Mouse (Mus musculus): ENCODE measurements around the gene Frs2. TPM values are rescaled to one million over a fixed set of nuclear protein-coding genes. Genes with fewer than 3 reads are reported as not detected.
A peak's percentile ranks its signal among the peaks of the same experiment; 100 is the strongest.

The Frs2 gene
- polyA plus RNA-seq (2014; fragmentation: Nextera tagmentation; extraction: Ambion mirVana) = 32.7 and 33.9 TPM in 2 replicates

DNA sequence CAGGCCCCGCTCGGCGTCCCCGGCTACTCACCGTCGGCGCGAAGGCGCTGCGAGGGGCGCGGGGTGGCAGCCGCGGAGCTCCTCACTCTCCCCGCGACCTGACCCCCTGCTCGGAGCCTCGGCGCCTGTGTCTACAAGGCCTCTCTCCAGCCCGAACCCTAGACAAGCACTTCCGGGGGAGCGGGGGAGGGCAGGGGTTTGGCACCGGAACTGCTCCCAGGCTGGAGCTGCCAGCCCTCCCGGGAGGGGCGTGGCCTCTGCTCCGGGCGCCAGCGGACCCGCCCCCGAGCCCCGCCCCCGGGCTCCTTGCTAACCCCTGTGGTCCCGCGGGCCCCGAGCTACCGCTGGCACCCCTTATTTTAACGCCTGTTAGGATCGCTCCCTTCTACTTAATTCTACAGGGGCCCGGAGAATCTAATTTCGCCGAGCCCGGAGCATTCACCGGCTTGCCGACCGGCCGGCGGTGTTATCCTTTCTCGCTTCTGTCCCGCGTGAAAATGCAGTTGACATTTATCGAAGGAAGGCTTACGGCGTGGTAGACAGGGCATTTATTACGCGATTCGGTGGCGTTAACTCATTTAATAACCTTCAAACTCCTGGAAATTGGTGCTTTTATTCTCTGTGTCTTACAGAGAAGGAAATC is at the start of gene Frs2:
TSS of gene Frs2 (minus strand) at position 174 of the 643 bp plus-strand sequence.
- WGBS = under 1% methylated on average over 54 of the region's 57 CpGs
- Histone ChIP-seq H3K36me3 (ENCODE audit: control insufficient read depth, insufficient read depth, low read length) (no peaks in the 10 kb centered on the region), H3K27me3 (ENCODE audit: control insufficient read depth, insufficient read depth, low read length) (no peaks in the 10 kb centered on the region), H3K4me2 (ENCODE audit: low read depth) (peak within 1 kb of the TSS; percentile 70), H3K4me1 (ENCODE audit: control insufficient read depth, insufficient read depth, low read length) (peaks cover 2% of the 10 kb centered on the region; the same call in 1 of the 2 replicates), H3K4me3 (ENCODE audit: low read depth, low read length) (peak within 1 kb of the TSS; percentile 99), H3K9ac (ENCODE audit: low read length) (peak within 1 kb of the TSS; percentile 92), H3K9me3 (ENCODE audit: control insufficient read depth, low read length) (no peaks in the 10 kb centered on the region), H3K27ac (ENCODE audit: low read depth, low read length) (peak within 1 kb of the TSS; percentile 89)
- peak; percentile 97 for DNase-seq (ENCODE audit: low spot score)
- peak; percentile 98 for ATAC-seq (ENCODE audit: insufficient read depth, low FRiP score, low TSS enrichment)

DNA sequence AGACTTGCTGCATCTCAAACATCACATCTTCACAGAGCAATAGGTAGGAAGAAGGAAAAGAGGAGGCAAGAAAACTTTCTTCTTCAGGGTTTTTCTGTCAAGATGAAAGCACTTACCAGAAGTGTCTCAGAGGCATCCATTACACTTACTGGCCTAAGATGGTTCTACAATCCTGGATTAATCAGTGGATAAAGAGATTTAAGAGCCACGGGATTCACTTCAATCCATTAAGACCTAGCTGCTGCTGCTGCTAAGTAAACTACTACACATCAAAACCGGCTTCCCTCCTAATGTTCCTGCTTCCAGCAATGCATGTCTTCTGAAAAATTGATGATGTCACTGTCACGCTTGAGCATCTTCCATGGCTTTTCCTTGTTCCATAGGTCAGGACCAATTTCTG is 48.4 kb upstream of the Frs2 start:
- Histone ChIP-seq H3K27ac (ENCODE audit: low read depth, low read length) (no peak overlapping the region), H3K9me3 (ENCODE audit: control insufficient read depth, low read length) (no peaks in the 10 kb centered on the region), H3K4me3 (ENCODE audit: low read depth, low read length) (no peak overlapping the region), H3K27me3 (ENCODE audit: control insufficient read depth, insufficient read depth, low read length) (no peaks in the 10 kb centered on the region), H3K36me3 (ENCODE audit: control insufficient read depth, insufficient read depth, low read length) (no peaks in the 10 kb centered on the region), H3K4me1 (ENCODE audit: control insufficient read depth, insufficient read depth, low read length) (no peaks in the 10 kb centered on the region), H3K9ac (ENCODE audit: low read length) (no peak overlapping the region), H3K4me2 (ENCODE audit: low read depth) (no peak overlapping the region)
- no peak for ATAC-seq (ENCODE audit: insufficient read depth, low FRiP score, low TSS enrichment)
- DNase-seq (ENCODE audit: low spot score) = no peak
- 88% methylated on average over 3 of the region's 3 CpGs for WGBS

DNA sequence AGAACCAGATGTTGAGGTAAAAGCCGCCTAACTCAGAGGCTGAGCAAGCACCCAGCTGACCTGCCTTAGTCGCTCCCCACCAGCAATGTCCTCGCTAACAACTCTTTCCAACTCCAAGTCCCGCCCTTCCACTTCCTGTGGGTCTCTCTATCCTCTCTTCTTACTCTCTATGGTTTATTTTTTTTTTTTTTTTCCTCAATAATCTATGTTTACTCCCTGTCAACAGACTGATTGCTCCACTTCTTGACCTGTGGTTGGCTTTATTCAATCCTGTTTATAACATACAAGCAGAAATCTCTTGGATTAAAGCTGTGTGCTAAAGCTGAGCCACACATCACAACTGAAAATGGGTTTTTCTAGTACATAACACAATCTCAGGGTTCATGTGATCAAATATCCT is 47.4 kb upstream of the Frs2 start:
- 93% methylated on average over 4 of the region's 4 CpGs for WGBS
- Histone ChIP-seq H3K27me3 (ENCODE audit: control insufficient read depth, insufficient read depth, low read length) (no peaks in the 10 kb centered on the region), H3K27ac (ENCODE audit: low read depth, low read length) (no peak overlapping the region), H3K9me3 (ENCODE audit: control insufficient read depth, low read length) (no peaks in the 10 kb centered on the region), H3K4me1 (ENCODE audit: control insufficient read depth, insufficient read depth, low read length) (no peaks in the 10 kb centered on the region), H3K9ac (ENCODE audit: low read length) (no peak overlapping the region), H3K4me3 (ENCODE audit: low read depth, low read length) (no peak overlapping the region), H3K4me2 (ENCODE audit: low read depth) (no peak overlapping the region), H3K36me3 (ENCODE audit: control insufficient read depth, insufficient read depth, low read length) (no peaks in the 10 kb centered on the region)
- DNase-seq (ENCODE audit: low spot score) (no peak), ATAC-seq (ENCODE audit: insufficient read depth, low FRiP score, low TSS enrichment) (no peak)

DNA sequence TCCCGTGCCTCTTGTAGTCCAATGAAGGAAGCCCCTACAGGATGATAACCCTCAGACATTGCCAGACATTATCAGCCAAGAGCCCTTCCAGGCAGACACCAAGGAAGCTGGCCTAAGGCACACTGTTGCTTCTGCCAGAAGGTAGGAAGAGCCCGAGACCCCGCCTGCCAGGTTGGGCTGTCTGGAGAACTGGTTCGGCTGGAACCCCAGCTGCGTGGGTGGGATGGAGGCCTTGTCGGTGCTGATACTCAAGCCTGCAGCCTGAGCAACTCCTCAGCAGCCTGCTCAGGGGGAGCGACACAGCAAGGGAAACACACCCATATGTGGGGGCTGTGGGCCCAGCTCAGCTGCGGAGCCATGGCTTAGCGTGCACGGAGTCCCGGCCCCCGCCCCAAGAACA is 46.7 kb upstream of the Frs2 start:
- Histone ChIP-seq H3K4me2 (ENCODE audit: low read depth) (no peak overlapping the region), H3K36me3 (ENCODE audit: control insufficient read depth, insufficient read depth, low read length) (no peaks in the 10 kb centered on the region), H3K4me3 (ENCODE audit: low read depth, low read length) (no peak overlapping the region), H3K9ac (ENCODE audit: low read length) (no peak overlapping the region), H3K9me3 (ENCODE audit: control insufficient read depth, low read length) (no peaks in the 10 kb centered on the region), H3K27ac (ENCODE audit: low read depth, low read length) (no peak overlapping the region), H3K27me3 (ENCODE audit: control insufficient read depth, insufficient read depth, low read length) (no peaks in the 10 kb centered on the region), H3K4me1 (ENCODE audit: control insufficient read depth, insufficient read depth, low read length) (no peaks in the 10 kb centered on the region)
- no peak for ATAC-seq (ENCODE audit: insufficient read depth, low FRiP score, low TSS enrichment)
- DNase-seq (ENCODE audit: low spot score) = no peak
- WGBS = 92% methylated on average over 12 of the region's 12 CpGs

DNA sequence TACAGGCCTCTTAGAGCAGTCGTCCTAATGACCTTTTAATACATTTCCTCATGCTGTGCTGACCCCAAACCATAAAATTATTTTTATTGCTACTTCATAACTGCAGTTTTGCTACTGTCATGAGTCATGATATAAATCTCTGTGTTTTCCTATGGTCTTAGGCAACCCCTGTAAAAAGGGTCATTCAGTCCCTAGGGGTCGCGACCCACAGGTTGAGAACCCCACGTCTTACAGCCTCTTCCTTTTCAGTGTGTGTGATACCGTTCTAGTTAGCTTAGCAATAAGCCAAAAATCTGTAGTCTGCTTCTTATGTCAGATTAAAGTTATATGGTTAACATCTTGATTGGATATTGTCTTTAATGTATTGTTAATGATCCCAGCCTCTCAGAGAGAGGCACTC is 45.0 kb upstream of the Frs2 start:
- ATAC-seq (ENCODE audit: insufficient read depth, low FRiP score, low TSS enrichment) (no peak), DNase-seq (ENCODE audit: low spot score) (no peak)
- Histone ChIP-seq H3K27me3 (ENCODE audit: control insufficient read depth, insufficient read depth, low read length) (no peaks in the 10 kb centered on the region), H3K9ac (ENCODE audit: low read length) (no peak overlapping the region), H3K4me2 (ENCODE audit: low read depth) (no peak overlapping the region), H3K36me3 (ENCODE audit: control insufficient read depth, insufficient read depth, low read length) (no peaks in the 10 kb centered on the region), H3K27ac (ENCODE audit: low read depth, low read length) (no peak overlapping the region), H3K4me1 (ENCODE audit: control insufficient read depth, insufficient read depth, low read length) (no peaks in the 10 kb centered on the region), H3K4me3 (ENCODE audit: low read depth, low read length) (no peak overlapping the region), H3K9me3 (ENCODE audit: control insufficient read depth, low read length) (no peaks in the 10 kb centered on the region)
- WGBS = 76% methylated on average over 5 of the region's 5 CpGs

DNA sequence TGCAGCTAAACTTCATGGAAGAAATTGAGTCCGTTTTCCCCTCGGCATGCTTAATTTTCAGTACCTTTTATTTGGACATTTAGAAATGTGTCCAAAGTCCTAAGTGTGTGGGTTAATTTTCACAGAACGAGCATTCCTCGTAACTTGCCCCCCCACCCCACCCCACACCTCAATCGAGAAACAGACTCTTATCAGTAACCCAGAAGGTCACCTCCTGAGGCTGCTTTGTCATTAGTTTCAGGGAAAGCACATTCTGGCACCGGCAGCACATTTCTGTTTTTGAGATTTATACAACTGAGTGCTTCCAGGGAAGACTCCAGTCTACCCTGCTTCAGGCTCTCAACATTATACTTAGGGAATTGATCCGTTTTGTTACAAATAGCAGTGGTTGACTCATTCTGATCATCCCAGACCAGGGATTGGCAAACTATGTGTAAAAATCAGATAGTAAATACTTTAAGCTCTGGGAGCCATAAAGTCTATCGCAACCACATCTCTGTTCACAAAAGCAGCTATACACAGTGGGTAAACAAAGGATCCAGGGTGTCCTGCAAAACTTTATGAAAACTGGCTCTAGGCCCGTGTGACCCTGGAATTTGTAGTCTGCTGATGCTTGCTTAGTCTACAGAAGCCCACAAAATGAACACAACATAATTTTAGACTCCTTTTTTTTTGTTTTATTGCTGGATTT is 37.2 kb upstream of the Frs2 start:
- Histone ChIP-seq H3K4me2 (ENCODE audit: low read depth) (no peak overlapping the region), H3K4me3 (ENCODE audit: low read depth, low read length) (no peak overlapping the region), H3K36me3 (ENCODE audit: control insufficient read depth, insufficient read depth, low read length) (no peaks in the 10 kb centered on the region), H3K9me3 (ENCODE audit: control insufficient read depth, low read length) (no peaks in the 10 kb centered on the region), H3K27ac (ENCODE audit: low read depth, low read length) (no peak overlapping the region), H3K9ac (ENCODE audit: low read length) (no peak overlapping the region), H3K4me1 (ENCODE audit: control insufficient read depth, insufficient read depth, low read length) (no peaks in the 10 kb centered on the region), H3K27me3 (ENCODE audit: control insufficient read depth, insufficient read depth, low read length) (no peaks in the 10 kb centered on the region)
- WGBS = 85% methylated on average over 9 of the region's 9 CpGs
- no peak for ATAC-seq (ENCODE audit: insufficient read depth, low FRiP score, low TSS enrichment)
- DNase-seq (ENCODE audit: low spot score) = no peak

DNA sequence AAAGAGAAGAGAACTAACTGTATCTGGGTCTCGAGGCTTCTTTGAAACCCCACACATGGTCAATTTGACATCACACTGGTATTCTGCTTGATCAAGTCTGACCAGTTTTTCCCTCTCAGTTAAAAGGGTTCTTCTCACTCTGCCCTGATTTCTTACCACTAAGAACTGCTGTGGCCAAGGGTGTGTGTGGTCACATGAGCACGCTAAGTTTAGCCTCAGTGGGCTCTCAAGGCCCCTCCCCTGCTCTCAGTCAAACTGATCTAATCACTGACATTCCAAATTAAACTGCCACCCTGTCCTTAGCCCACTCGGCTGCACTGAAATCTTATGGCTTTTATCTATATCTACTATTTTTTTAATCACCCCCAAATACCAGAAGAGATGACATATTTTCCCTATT is 32.8 kb upstream of the Frs2 start:
- no peak overlapping the region for H3K27ac ChIP-seq (ENCODE audit: low read depth, low read length)
- no peak for ATAC-seq (ENCODE audit: insufficient read depth, low FRiP score, low TSS enrichment)
- no peaks in the 10 kb centered on the region for H3K9me3 ChIP-seq (ENCODE audit: control insufficient read depth, low read length)
- H3K9ac ChIP-seq (ENCODE audit: low read length) = no peak overlapping the region
- H3K4me1 ChIP-seq (ENCODE audit: control insufficient read depth, insufficient read depth, low read length) = no peaks in the 10 kb centered on the region
- DNase-seq (ENCODE audit: low spot score) = no peak
- H3K27me3 ChIP-seq (ENCODE audit: control insufficient read depth, insufficient read depth, low read length) = no peaks in the 10 kb centered on the region
- H3K4me2 ChIP-seq (ENCODE audit: low read depth) = no peak overlapping the region
- H3K4me3 ChIP-seq (ENCODE audit: low read depth, low read length) = no peak overlapping the region
- no peaks in the 10 kb centered on the region for H3K36me3 ChIP-seq (ENCODE audit: control insufficient read depth, insufficient read depth, low read length)
- 58% methylated on average over 3 of the region's 3 CpGs for whole genome bisulfite sequencing

DNA sequence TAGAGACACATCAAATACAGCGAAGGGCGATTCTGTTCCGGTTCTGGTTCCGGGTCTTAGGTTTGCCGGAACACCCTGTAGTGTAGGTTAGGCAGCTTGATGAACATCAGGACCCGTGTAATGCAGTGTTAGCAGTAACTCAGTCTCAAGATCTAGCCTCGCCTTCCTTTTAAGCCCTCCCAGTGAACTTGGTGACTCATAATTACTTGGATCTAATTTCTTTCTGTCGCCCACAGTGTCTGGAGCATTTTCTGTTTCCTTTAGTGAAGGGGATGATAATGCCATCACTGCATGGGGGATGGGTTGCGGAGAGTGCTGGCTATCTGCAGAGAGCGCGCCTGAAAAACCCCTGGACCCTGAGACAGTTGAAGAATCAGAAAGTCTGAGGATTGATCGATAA is 26.3 kb upstream of the Frs2 start:
- no peak overlapping the region for H3K9ac ChIP-seq (ENCODE audit: low read length)
- H3K4me3 ChIP-seq (ENCODE audit: low read depth, low read length) = no peak overlapping the region
- H3K27ac ChIP-seq (ENCODE audit: low read depth, low read length) = no peak overlapping the region
- ATAC-seq (ENCODE audit: insufficient read depth, low FRiP score, low TSS enrichment) (no peak), DNase-seq (ENCODE audit: low spot score) (no peak)
- 70% methylated on average over 12 of the region's 12 CpGs for WGBS
- no peaks in the 10 kb centered on the region for H3K4me1 ChIP-seq (ENCODE audit: control insufficient read depth, insufficient read depth, low read length)
- no peaks in the 10 kb centered on the region for H3K9me3 ChIP-seq (ENCODE audit: control insufficient read depth, low read length)
- H3K4me2 ChIP-seq (ENCODE audit: low read depth) = no peak overlapping the region
- no peaks in the 10 kb centered on the region for H3K27me3 ChIP-seq (ENCODE audit: control insufficient read depth, insufficient read depth, low read length)
- no peaks in the 10 kb centered on the region for H3K36me3 ChIP-seq (ENCODE audit: control insufficient read depth, insufficient read depth, low read length)
